Mouse (Mus musculus): ENCODE measurements around the gene Mad2l1bp.
A peak's percentile ranks its signal among the peaks of the same experiment; 100 is the strongest.

Gene Mad2l1bp

GRCm38 (mm10) chr17:46110402-46111289, 42.7 kb downstream of the Mad2l1bp start, which contains the start of gene Mrps18a:
TSS of gene Mrps18a (plus strand) at chr17:46110986.
- peak; percentile 58 to 72 for DNase-seq (ENCODE audit: low spot score in 2 of 2)

- DNase-seq (ENCODE audit: low spot score in 2 of 2), result no peak
Observed at GRCm38 (mm10) chr17:46108286-46108685, 45.1 kb downstream of the Mad2l1bp start.

GRCm38 (mm10) chr17:46104487-46104886, 48.9 kb downstream of the Mad2l1bp start:
- DNase-seq (ENCODE audit: low spot score in 2 of 2), result no peak

GRCm38 (mm10) chr17:46102608-46103159, 50.7 kb downstream of the Mad2l1bp start:
- DNase-seq (ENCODE audit: low spot score in 2 of 2), result no peak

GRCm38 (mm10) chr17:46101906-46102305, 51.4 kb downstream of the Mad2l1bp start:
- DNase-seq (ENCODE audit: low spot score in 2 of 2), result no peak

- no peak for DNase-seq (ENCODE audit: low spot score in 2 of 2)
Observed at GRCm38 (mm10) chr17:46098525-46098924, 54.8 kb downstream of the Mad2l1bp start.

Data from spleen, postnatal 14 days (tissue).